Mouse (Mus musculus) heart, postnatal 0 days (tissue): Measurements from ENCODE around the gene Midn. TPM values are rescaled to one million over a fixed set of nuclear protein-coding genes. Genes with fewer than 3 reads are reported as not detected.

Experiments used
- ATAC-seq: fragments of 200-750 bp; cut with Nextera tagmentation; 2 replicates; pipeline ENCODE4 v1.8.0; 2017; ENCODE audit warnings: low read depth, moderate number of reproducible peaks, moderate library complexity; ENCODE audit not compliant: insufficient read depth
- DNase-seq: peaks from one replicate; pipeline ENCODE4 v3.0.0-alpha.2; 2016; ENCODE audit warnings: low spot score
- H3K27ac ChIP-seq: fragments of 300-500 bp; sonication (generic); 2 replicates; pipeline ENCODE4 v1.5.1; 2014; ENCODE audit warnings: low read depth, mild to moderate bottlenecking
- H3K27me3 ChIP-seq: fragments of 300-500 bp; sonication (generic); 2 replicates; pipeline ENCODE4 v1.6.1; 2014; ENCODE audit warnings: low read length, mixed read lengths; ENCODE audit not compliant: control insufficient read depth, insufficient read depth
- H3K36me3 ChIP-seq: fragments of 300-500 bp; sonication (generic); replicated peaks from 2 replicates; pipeline ENCODE4 v1.6.1; 2014; ENCODE audit warnings: low read length, mixed read lengths; ENCODE audit not compliant: control insufficient read depth, insufficient read depth
- H3K4me1 ChIP-seq: fragments of 300-500 bp; sonication (generic); 2 replicates; pipeline ENCODE4 v1.6.1; 2014; ENCODE audit warnings: antibody characterized with exemption; ENCODE audit not compliant: control insufficient read depth, insufficient read depth
- H3K4me2 ChIP-seq: fragments of 300-500 bp; sonication (generic); 2 replicates; pipeline ENCODE4 v1.6.1; 2014; ENCODE audit warnings: low read depth, mild to moderate bottlenecking, low read length, moderate library complexity
- H3K4me3 ChIP-seq: fragments of 300-500 bp; sonication (generic); 2 replicates; pipeline ENCODE4 v1.5.1; 2014; ENCODE audit warnings: low read depth, low read length
- H3K9ac ChIP-seq: fragments of 300-500 bp; sonication (generic); replicated peaks from 2 replicates; pipeline ENCODE4 v1.6.1; 2014; ENCODE audit warnings: low read depth, low read length, mixed read lengths
- H3K9me3 ChIP-seq: fragments of 300-500 bp; sonication (generic); replicated peaks from 2 replicates; pipeline ENCODE4 v1.6.1; 2016; ENCODE audit warnings: low read length; ENCODE audit not compliant: control insufficient read depth
- CTCF ChIP-seq: IDR thresholded peaks from 2 replicates; pipeline ENCODE4 v1.5.1; 2016; ENCODE audit warnings: antibody characterized with exemption, control low read depth, low read depth
- EP300 ChIP-seq: IDR thresholded peaks from 2 replicates; pipeline ENCODE4 v1.6.1; 2016; ENCODE audit warnings: antibody characterized with exemption, low read depth
- WGBS: fragments of 180-500 bp; shearing (Covaris S2); extraction: QIAGEN DNeasy Blood & Tissue Kit; methylation state at CpG from one replicate; pipeline ENCODE4 v1.1.7; 2014; 5-methylcytosine and 5-hydroxymethylcytosine counted together
- polyA plus RNA-seq: library from polyadenylated mRNA; unstranded; fragments of >200 nt; fragmentation: Nextera tagmentation; extraction: Ambion mirVana; gene quantifications from 2 replicates; pipeline ENCODE4 v1.2.1, GENCODE M21; 2015
- total RNA-seq: library from RNA; depleted of rRNA; stranded (reverse); fragments of >200 nt; gene quantifications from 2 replicates; pipeline ENCODE4 v1.2.3, GENCODE M21; 2014; ENCODE audit warnings: low replicate concordance

Gene Midn
- total and polyA plus RNA-seq, 2 experiments from 2014 or later: 15.8 to 100 TPM

DNA sequence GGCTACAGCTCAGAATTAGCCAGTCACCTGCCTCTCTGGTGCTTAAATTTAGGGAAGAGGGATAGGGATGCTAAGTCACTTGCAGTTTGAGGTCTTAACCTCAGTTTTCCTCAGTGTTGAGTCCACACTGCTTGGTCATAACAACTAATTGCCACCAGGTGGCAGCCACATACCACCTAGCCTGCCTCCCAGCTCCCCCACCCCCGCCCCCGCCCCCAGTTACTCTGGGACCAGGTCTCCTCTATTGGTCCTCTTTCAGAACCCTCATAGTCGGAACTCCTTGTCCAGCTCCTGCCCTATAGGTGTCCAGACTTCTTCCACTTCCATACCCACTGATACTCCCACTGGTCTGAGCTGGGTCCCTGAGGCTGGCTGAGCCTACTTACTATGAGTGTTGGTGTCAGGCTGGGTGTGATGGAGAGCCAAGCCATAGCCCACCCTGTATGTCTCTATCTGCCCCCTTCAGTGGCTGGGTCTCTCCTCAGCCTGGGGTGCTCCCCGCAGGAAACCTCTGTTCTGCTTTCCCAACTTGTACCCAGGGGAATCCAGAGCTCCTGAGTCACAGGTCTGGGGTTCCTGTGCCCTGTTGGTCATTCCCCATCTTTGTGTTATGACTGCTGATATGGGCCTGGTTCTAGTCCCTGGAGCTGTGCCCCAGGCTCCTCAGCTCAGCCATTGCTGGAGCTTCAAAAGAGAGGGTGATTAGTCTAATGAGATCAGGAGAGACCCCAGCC, 27.6 kb downstream of the Midn start:
- Histone ChIP-seq H3K9me3 (no peaks in the 10 kb centered on the region), H3K4me3 (no peak overlapping the region), H3K4me2 (no peak overlapping the region), H3K27ac (no peak overlapping the region), H3K9ac (no peak overlapping the region), H3K4me1 (no peaks in the 10 kb centered on the region), H3K27me3 (0 out of 2 replicates have a peak, but pooled peaks cover 7% of the 10 kb centered on the region), H3K36me3 (peaks cover 17% of the 10 kb centered on the region)
- no peak for ATAC-seq
- DNase-seq: peak; percentile 51
- TF ChIP-seq CTCF: peak; percentile 62
- TF ChIP-seq EP300: no peak
- WGBS: 35% methylated on average over 4 of the region's 4 CpGs

DNA sequence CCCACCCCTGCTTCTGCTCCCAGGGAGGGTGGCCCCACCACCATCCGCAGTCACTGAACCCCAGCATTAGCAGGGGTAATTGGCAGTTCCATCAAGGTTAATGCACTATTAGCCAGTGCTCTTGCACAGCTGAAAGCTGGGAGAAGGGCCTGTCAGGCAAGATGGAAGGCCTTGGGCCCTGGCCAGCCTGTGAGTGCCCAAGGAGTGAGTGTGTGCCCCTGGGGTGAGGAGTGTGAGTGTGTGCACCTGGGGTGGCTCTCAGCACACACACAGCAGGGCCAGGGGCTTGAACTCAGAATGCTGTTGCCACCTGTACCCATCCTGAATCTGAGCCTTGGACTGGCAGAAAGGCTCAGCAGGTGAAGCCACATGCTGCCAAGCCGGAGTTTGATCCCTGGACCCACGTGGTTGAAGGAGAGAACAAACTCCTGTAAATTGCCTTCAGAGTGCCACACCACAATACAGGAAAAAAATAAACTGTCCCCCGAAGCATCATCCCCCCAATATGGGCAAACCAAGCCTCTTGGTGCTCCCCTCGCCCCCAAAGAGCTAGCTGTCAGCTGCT, 28.3 kb downstream of the Midn start:
- no peak for TF ChIP-seq EP300
- no peak for TF ChIP-seq CTCF
- Histone ChIP-seq H3K27ac (no peak overlapping the region), H3K36me3 (peaks cover 10% of the 10 kb centered on the region), H3K9me3 (no peaks in the 10 kb centered on the region), H3K9ac (no peak overlapping the region), H3K27me3 (0 out of 2 replicates have a peak, but pooled peaks cover 7% of the 10 kb centered on the region), H3K4me1 (no peaks in the 10 kb centered on the region), H3K4me3 (no peak overlapping the region), H3K4me2 (no peak overlapping the region)
- no peak for ATAC-seq
- 83% methylated on average over 5 of the region's 5 CpGs for WGBS
- no peak for DNase-seq

DNA sequence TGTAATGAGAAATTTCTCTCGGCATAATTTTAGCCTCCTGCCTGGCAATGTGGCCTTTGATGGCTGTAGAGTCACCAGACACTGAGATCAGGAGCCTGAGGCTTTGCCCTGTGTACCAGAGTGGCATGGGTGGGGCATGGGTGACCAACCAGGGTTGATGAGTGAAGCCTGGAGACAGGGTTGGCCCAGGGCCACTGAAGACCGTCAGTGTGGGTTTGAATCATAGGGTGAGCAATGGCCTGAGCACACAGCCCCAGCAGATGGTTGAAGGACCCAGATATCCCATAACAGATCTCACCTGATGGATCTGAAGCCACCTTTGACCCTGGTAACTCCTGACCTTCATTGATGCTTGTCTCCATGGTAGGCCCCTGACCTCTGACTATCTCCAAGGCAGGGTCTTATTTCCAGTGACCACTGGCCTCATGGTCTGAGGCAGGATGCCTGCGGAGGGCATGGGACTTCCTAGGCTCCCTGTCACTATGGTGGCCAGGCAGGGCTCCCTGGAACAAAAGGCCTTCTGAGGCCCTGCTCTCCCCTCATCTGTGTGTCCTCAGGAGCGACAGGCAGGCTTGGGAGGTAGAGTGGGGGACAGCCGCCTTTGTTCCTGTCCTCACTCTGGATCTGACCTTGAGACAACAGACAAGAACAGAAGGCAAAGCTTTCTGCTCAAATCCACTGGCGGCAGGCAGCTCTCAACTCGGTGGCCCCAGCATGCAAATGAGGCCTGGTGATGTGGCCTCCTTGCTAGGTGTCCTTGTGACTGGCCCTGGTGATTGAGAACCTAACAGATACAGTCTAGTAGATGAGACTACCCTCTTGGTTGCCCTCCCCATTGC, 29.6 kb downstream of the Midn start:
- 58% methylated on average over 7 of the region's 7 CpGs for WGBS
- no peak overlapping the region for H3K4me2 ChIP-seq
- H3K27me3 ChIP-seq: 0 out of 2 replicates have a peak, but pooled peaks cover 7% of the 10 kb centered on the region

DNA sequence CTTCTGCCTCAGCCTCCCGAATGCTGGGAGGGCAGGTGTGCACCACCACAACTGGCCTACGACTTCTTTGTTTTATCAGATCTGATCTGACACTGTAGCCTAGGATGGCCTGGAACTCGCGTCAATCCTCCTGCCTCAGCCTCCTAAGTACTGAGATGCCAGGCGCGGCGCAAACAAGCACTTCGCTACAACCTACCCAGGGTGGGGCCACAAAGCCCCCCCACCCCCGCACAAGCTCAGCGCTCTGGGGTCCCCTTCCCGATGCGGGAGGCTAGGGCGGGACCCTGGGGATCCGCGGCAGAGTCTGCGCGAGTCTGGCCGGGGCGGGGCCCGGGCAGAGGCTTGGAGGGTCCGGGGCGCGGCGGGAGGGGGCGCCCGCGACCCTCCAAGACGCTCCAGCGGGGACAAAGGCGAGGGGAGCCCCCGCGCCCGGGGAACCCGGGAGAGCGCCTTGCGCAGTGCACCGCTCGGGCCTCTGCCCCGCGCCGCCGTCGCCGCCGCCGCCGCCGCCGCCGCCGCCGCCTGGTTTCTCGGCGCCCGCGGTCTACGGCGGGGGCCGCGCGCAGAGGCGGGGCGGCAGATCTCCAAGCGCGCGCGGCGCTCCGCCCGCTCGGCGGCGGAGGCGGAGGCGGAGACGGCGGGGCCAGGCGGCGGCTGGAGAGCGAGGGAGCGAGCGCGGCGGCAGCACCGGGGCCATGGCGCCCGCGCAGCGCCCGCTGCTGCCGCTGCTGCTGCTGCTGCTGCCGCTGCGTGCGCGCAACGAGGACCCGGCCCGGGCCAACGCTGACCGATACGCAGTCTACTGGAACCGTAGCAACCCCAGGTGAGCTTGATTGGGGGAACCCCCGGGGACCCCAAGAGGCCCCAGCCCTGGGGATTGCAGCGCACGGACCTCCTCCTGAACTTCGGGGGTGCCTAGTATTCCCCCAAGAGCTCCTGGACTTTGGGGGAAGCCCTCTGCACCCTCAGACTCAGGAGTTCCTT, 31.3 kb downstream of the Midn start, which contains the start of gene Efna2:
TSS of gene Efna2 (plus strand) at position 415 of the 984 bp plus-strand sequence.
- no peaks in the 10 kb centered on the region for H3K4me1 ChIP-seq
- H3K9me3 ChIP-seq: no peaks in the 10 kb centered on the region

More for the DNA sequence above, 29.6 kb downstream of the Midn start:
- no peaks in the 10 kb centered on the region for H3K4me1 ChIP-seq
- TF ChIP-seq CTCF: no peak
- no peak for TF ChIP-seq EP300
- no peak overlapping the region for H3K27ac ChIP-seq
- no peak overlapping the region for H3K9ac ChIP-seq
- no peaks in the 10 kb centered on the region for H3K36me3 ChIP-seq
- H3K9me3 ChIP-seq: no peaks in the 10 kb centered on the region
- ATAC-seq: no peak
- no peak overlapping the region for H3K4me3 ChIP-seq
- no peak for DNase-seq

More for the DNA sequence above, 31.3 kb downstream of the Midn start, which contains the start of gene Efna2:
- 4% methylated on average over 42 of the region's 106 CpGs for WGBS
- Histone ChIP-seq H3K9ac (peak within 1 kb of the TSS; percentile 69), H3K36me3 (no peaks in the 10 kb centered on the region), H3K27me3 (0 out of 2 replicates have a peak, but pooled peaks cover 7% of the 10 kb centered on the region), H3K27ac (no peak within 1 kb of the TSS), H3K4me3 (peak within 1 kb of the TSS; percentile 64), H3K4me2 (peak within 1 kb of the TSS; percentile 77)
- peak; percentile 43 for DNase-seq
- peak; percentile 33 for ATAC-seq
- TF ChIP-seq CTCF (no peak), EP300 (no peak)
